Mouse (Mus musculus) erythroblast, embryonic 14.5 days (primary cell): ENCODE measurements at regions not wholly inside any gene's neighbourhood (a gene's known extent, or its start where the extent isn't known, plus 50 kb on each side); places are given as distances from the start of the nearest gene placed in this dataset.

Source experiments
- GATA1 ChIP-seq: IDR thresholded peaks from 2 replicates; pipeline ENCODE4 v1.6.1; 2012; ENCODE audit warnings: low read length, inconsistent platforms, mixed read lengths
- TAL1 ChIP-seq: IDR thresholded peaks from 3 replicates; pipeline ENCODE4 v1.6.1; 2012; ENCODE audit warnings: low read length, inconsistent platforms, mixed read lengths

DNA sequence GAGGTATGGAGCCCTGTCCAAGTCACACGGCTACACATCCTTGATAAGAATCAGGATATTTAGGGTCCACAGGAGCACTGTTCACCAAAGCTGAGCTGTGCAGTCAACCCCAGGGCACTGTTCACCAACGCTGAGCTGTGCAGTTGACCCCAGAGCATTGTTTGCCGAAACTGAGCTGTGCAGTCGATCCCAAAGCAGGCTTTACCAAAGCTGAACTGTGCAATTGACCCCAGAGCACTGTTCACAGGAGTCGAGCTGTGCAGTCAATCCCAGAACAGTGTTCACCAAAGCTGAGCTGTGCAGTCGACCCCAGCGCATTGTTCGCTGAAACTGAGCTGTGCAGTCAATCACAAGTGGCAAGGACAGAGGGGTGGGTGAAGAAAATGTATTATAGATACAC lies 236.0 kb downstream of the 3110018I06Rik start:
- TF ChIP-seq GATA1, result no peak
- no peak for TF ChIP-seq TAL1
